Mouse (Mus musculus): ENCODE results near the gene Cd3e.
A peak's percentile ranks its signal among the peaks of the same experiment; 100 is the strongest.
"Not testable (repeated sequence)": the region's sequence is repeated elsewhere in the genome, so short reads cannot be mapped to it uniquely, and the experiment has no call there.

Gene Cd3e

GRCm38 (mm10) chr9:45009180-45010078, at the start of gene Cd3e:
Gene Cd3e (minus strand): TSS chr9:45009627.
- DNase-seq (ENCODE audit: extremely low read depth, low read depth, low spot score), result no peak

- no peak for DNase-seq (ENCODE audit: extremely low read depth, low read depth, low spot score)
These were observed 49.0 kb upstream of the Cd3e start for GRCm38 (mm10) chr9:45058304-45058940.

GRCm38 (mm10) chr9:45055082-45055713, 45.8 kb upstream of the Cd3e start, which contains the start of gene Mpzl3:
Gene Mpzl3 (plus strand): TSS chr9:45055186.
- DNase-seq (ENCODE audit: extremely low read depth, low read depth, low spot score), result no peak

- no peak for DNase-seq (ENCODE audit: extremely low read depth, low read depth, low spot score)
These were observed 40.9 kb upstream of the Cd3e start for GRCm38 (mm10) chr9:45050301-45050700.

GRCm38 (mm10) chr9:45049731-45050130, 40.3 kb upstream of the Cd3e start:
- no peak for DNase-seq (ENCODE audit: extremely low read depth, low read depth, low spot score)

- DNase-seq (ENCODE audit: extremely low read depth, low read depth, low spot score), result no peak
These were observed 39.1 kb upstream of the Cd3e start for GRCm38 (mm10) chr9:45048511-45048910.

- no peak for DNase-seq (ENCODE audit: extremely low read depth, low read depth, low spot score)
These were observed 37.5 kb upstream of the Cd3e start for GRCm38 (mm10) chr9:45046973-45047372.

GRCm38 (mm10) chr9:45042947-45043346, 33.5 kb upstream of the Cd3e start:
- DNase-seq (ENCODE audit: extremely low read depth, low read depth, low spot score), result no peak

- no peak for DNase-seq (ENCODE audit: extremely low read depth, low read depth, low spot score)
These were observed 32.8 kb upstream of the Cd3e start for GRCm38 (mm10) chr9:45042056-45042720.

GRCm38 (mm10) chr9:45041131-45041838, 31.9 kb upstream of the Cd3e start:
- DNase-seq (ENCODE audit: extremely low read depth, low read depth, low spot score), result peak; percentile 69

- no peak for DNase-seq (ENCODE audit: extremely low read depth, low read depth, low spot score)
These were observed 30.8 kb upstream of the Cd3e start for GRCm38 (mm10) chr9:45040066-45040845.

GRCm38 (mm10) chr9:45039499-45039898, 30.1 kb upstream of the Cd3e start, which contains the start of gene Mpzl2:
Gene Mpzl2 (plus strand): TSS chr9:45039799.
- no peak for DNase-seq (ENCODE audit: extremely low read depth, low read depth, low spot score)

- not testable (repeated sequence) for DNase-seq (ENCODE audit: extremely low read depth, low read depth, low spot score)
These were observed 28.4 kb upstream of the Cd3e start for GRCm38 (mm10) chr9:45037803-45038202.

GRCm38 (mm10) chr9:45034526-45034925, 25.1 kb upstream of the Cd3e start:
- no peak for DNase-seq (ENCODE audit: extremely low read depth, low read depth, low spot score)

- DNase-seq (ENCODE audit: extremely low read depth, low read depth, low spot score), result no peak
These were observed 22.8 kb upstream of the Cd3e start for GRCm38 (mm10) chr9:45032261-45032660.

- DNase-seq (ENCODE audit: extremely low read depth, low read depth, low spot score), result no peak
These were observed 20.9 kb upstream of the Cd3e start for GRCm38 (mm10) chr9:45030341-45030740.

GRCm38 (mm10) chr9:45027376-45027775, 17.9 kb upstream of the Cd3e start:
- DNase-seq (ENCODE audit: extremely low read depth, low read depth, low spot score), result peak; percentile 89

- DNase-seq (ENCODE audit: extremely low read depth, low read depth, low spot score), result peak; percentile 74
These were observed 14.8 kb upstream of the Cd3e start for GRCm38 (mm10) chr9:45024187-45024586.

GRCm38 (mm10) chr9:45023638-45024037, 14.2 kb upstream of the Cd3e start:
- no peak for DNase-seq (ENCODE audit: extremely low read depth, low read depth, low spot score)

- no peak for DNase-seq (ENCODE audit: extremely low read depth, low read depth, low spot score)
These were observed 13.4 kb upstream of the Cd3e start for GRCm38 (mm10) chr9:45022800-45023199.

Measured in fat pad, adult 2 months (tissue).